Mouse (Mus musculus) CD4-positive, CD25-positive, alpha-beta regulatory T cell, adult 2 months (primary cell): Measurements from ENCODE around the gene Ttc27.

Source experiments
- DNase-seq: peaks from one replicate; pipeline ENCODE4 v3.0.0-alpha.2; 2012; ENCODE audit warnings: low read depth, low spot score

The Ttc27 gene

DNA sequence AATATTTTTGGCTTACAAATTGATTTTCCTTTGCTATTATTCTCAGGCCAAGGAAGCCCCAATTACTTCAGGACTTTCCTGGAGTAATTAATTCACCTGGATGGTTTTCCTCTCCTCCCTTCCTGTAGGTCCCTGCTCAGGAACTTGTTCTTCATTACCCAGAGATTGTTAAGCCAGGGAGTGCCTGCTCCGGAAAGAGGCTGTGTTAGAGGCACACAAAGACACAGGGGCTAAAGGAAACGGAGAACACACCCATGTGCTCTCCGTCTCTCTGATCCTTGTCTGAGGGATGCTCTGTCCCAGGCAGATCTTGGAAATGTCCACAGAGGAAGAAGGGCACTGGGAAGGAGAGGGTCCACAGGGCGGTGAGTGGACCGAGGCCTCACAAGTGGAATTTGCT lies 158.2 kb downstream of the Ttc27 start:
- DNase-seq = no peak

GRCm38 (mm10) chr17:74876954-74877353 lies 159.4 kb downstream of the Ttc27 start:
- no peak for DNase-seq

DNA sequence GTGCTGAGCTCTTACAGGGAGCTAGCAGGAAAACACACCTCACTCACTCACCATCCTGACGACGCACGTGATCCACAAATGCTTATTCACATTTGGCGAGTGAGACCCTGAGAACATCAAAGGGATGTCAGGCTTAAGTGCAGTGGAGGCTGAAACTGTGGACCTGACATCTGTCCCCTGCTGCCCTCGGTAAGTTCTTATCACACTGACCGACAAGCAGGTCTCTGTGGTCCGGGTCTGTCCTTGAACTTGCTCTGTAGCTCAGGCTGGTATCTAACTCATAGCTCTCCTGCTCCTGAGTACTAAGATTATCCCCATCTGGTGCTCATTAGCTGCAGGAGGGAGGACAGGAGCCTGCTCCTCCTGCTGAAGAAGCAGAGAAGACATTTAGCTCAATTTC lies 162.2 kb downstream of the Ttc27 start:
- no peak for DNase-seq

DNA sequence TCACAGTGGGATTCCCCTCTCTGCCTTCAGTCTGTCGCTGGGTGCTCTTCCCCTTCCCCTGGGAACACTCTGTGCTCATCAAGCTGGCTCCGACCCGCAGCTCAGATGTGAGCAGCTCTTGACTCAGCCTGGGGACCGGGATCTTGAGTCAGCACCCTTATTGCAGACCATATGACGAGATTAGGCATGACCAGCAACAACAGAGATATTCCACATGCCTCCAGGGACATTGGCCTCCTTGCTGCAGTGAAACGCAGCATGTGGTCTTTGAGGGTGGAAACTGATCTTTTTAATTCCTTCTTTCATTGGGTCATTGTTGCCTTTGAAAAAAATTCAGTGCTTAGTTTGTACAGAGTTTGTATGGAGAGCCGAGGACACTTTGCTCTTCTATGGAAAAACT lies 169.5 kb downstream of the Ttc27 start:
- no peak for DNase-seq

DNA sequence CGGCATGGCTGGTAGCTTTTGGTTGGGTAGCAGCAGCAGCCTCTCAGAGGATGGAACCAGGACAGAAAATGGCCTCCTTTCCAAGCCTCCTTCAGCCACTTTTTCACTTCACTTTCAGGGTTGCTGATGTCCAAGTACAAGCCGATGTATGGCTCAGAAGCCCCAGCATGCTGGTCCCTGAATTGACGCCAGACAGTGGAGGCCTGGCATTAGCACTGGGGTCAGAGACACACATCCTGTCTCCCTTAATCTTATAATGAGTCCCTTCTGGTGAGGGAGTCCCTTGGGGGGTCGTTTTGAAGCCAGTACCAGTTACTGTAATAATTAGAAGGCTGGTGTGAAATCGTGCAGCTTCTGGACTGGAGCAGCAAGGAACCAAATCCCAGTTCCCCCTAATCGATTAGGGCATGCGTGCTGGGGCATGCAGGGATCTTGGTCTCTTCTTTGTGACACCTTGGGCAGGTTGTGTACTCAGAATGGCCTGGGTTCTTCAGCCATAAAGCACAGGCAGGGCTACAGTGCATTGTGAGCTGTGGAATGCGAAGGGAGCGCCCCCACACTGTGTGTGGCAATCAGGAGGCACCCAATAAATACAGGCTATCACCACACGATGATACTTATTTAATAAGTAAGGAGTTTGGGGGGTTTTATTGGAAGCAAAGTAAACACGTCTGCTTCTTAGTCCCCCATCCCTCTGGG lies 171.5 kb downstream of the Ttc27 start:
- DNase-seq = no peak

DNA sequence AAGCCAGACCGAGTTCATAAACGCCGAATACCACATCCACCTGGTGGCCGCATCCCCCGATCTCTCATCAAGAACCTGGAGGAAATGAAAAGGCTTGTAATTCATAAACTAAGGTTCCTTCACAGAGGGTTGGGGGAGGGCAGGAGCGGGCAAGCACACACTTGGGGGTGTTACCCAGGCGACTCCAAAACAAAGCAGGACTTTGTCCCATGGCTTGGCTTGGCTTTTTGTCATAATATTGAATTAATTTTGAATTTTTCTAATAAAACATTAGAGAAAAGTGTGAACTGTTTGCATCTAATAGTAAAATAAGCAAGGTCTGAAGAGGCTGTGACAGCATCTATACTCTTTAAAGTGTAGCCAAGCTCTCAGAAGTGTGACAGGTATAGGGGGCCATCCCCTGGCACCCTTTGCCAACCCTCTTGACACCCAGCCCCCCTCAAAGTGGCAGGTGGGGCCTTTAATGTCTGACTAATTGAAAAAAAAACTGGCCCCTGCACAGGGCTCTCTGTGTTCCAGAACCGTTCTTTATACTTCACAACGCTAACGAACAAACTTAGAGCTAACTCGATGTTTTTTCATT lies 172.1 kb downstream of the Ttc27 start:
- DNase-seq = no peak

DNA sequence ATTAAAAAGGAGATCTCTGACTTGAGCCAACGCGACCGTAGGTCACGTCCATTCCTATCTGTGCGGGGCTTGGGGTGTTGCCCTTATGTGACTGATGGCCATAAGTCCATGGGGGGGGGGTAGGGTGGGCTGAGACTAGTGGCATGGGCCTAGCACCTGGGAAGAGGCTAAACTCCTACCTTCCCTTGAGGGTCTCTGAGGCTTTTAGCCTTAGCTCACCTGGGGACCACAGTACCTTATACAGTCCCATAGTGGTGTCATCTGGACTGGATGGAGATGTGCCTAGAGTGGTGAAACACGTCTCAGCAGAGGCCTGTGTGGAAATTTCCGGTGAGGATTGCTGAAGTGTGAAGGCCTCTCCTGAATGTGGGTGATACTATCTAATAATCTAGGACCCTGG lies 184.9 kb downstream of the Ttc27 start:
- no peak for DNase-seq

DNA sequence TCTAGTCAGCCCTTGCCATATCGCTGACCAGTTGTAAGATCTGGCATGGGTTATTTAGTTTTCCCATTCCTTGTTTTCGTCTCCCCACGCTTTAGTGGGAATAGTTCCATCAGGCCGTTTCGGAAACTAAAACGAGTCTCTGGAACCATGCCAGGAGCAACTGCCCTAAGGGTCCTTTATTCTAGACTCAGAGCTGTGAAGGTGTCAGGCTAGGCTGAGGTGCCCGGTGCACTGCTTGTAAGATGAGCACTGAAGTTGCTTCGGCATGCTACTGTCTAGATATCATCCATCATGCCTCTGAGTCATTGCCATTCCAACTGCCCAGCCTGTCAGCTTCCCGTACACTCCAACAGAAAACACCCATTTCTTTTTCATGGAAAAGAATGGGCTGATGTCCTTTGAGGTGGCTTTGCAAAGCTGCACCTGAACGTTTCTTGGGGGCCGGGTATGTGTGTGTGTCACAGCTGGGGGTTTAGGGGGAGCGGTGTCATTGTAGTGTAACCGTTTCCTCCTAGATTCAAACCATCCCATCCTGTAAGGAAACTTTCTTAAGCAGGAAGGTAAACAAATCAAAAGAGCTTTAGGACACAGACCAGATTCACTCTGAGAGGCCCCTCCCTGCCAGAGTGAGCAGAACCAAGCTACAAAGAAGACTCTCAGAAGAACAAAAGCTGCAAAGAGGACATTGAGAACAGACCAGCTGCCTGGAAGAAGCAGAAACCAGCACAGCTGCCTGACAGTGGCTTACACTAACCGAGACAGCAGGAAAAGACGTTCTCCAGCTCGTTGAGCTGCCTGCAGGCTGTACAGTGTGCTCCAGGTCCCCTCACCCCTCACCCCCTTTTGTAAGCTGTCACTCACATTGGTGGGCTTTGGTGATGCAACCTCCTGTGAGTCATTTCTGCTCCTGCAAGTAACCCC lies 186.1 kb downstream of the Ttc27 start:
- DNase-seq = no peak

GRCm38 (mm10) chr17:74904332-74904687 lies 186.8 kb downstream of the Ttc27 start:
- no peak for DNase-seq

- DNase-seq = no peak
Observed at GRCm38 (mm10) chr17:74904956-74905355, 187.4 kb downstream of the Ttc27 start.

GRCm38 (mm10) chr17:74912995-74913394 lies 195.5 kb downstream of the Ttc27 start:
- DNase-seq = no peak
